Mouse (Mus musculus) MEL (cell line): Measurements from ENCODE around the gene Gchfr.

Source experiments
- BHLHE40 ChIP-seq: IDR thresholded peaks from 2 replicates; pipeline ENCODE4 v1.6.1; 2012; ENCODE audit warnings: low read depth, mild to moderate bottlenecking, inconsistent platforms, low read length, improper control_type of control experiment, borderline replicate concordance
- CTCF ChIP-seq, 3 experiments: IDR thresholded peaks in 2 of 3; conservative IDR thresholded peaks in 1 of 3; 2 replicates each; pipeline ENCODE4 v1.5.1; 2011 to 2012; ENCODE audit warnings: low read length in 3 of 3, low read depth in 2 of 3, mild to moderate bottlenecking in 2 of 3, improper control_type of control experiment in 1 of 3, inconsistent platforms in 1 of 3, mixed read lengths in 1 of 3, moderate library complexity in 1 of 3; ENCODE audit not compliant: control insufficient read depth in 1 of 3, insufficient read depth in 1 of 3, poor library complexity in 1 of 3, severe bottlenecking in 1 of 3
- E2F4 ChIP-seq: IDR thresholded peaks from 2 replicates; pipeline ENCODE4 v1.6.1; 2011; ENCODE audit warnings: low read depth, low read length, improper control_type of control experiment, borderline replicate concordance
- ELF1 ChIP-seq: IDR thresholded peaks from 2 replicates; pipeline ENCODE4 v1.6.1; 2014; ENCODE audit warnings: low read depth, mild to moderate bottlenecking, inconsistent platforms, low read length, improper control_type of control experiment, moderate library complexity
- GATA1 ChIP-seq: IDR thresholded peaks from 2 replicates; pipeline ENCODE4 v1.6.1; 2011; ENCODE audit warnings: low read depth, low read length, improper control_type of control experiment
- MYC ChIP-seq: IDR thresholded peaks from 2 replicates; pipeline ENCODE4 v1.6.1; 2011; ENCODE audit warnings: low read depth, mild to moderate bottlenecking, low read length, improper control_type of control experiment, moderate library complexity
- POLR2A ChIP-seq, 2 experiments: IDR thresholded peaks; 2 replicates each; pipeline ENCODE4 v1.6.1; 2011 to 2012; ENCODE audit warnings: low read length in 2 of 2, mild to moderate bottlenecking in 2 of 2, control low read depth in 1 of 2, improper control_type of control experiment in 1 of 2, low read depth in 1 of 2, moderate library complexity in 1 of 2; ENCODE audit not compliant: control insufficient read depth in 1 of 2, insufficient read depth in 1 of 2, poor library complexity in 1 of 2
- POLR2AphosphoS2 ChIP-seq: IDR thresholded peaks from 2 replicates; pipeline ENCODE4 v1.6.1; 2011; ENCODE audit warnings: low read length, improper control_type of control experiment
- TAL1 ChIP-seq: IDR thresholded peaks from 2 replicates; pipeline ENCODE4 v1.6.1; 2012; ENCODE audit warnings: mild to moderate bottlenecking, inconsistent platforms, low read length, moderate library complexity, mixed read lengths
- USF1 ChIP-seq: IDR thresholded peaks from 2 replicates; pipeline ENCODE4 v1.6.1; 2014; ENCODE audit warnings: low read depth, mild to moderate bottlenecking, inconsistent platforms, low read length, improper control_type of control experiment, moderate library complexity

DNA sequence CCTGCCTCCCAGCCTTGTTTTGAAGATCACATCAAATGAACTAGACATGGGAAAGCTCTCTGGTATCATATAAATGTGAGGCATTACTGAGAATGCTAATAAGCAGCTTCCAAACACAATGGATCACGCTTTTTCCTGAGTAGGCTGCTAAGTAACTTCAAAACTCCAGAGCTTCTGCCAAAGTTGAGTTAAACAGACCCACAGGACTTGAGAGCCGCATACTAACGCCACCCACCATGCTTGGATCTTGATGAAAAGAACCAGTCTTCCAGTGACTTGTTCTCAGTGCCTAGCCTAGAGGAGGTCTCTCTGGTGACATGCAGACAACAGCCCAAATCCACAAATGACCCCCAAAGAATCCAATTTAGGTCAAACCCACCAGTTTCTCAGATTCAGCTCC, 31.4 kb downstream of the Gchfr start:
- TF ChIP-seq USF1: no peak
- no peak for TF ChIP-seq GATA1
- TF ChIP-seq TAL1: no peak
- no peak for TF ChIP-seq CTCF (IDR thresholded peaks at IDR 0.05 in 2 of 3, conservative IDR thresholded peaks at IDR 0.05 in 1 of 3; ENCODE audit: control insufficient read depth in 1 of 3, insufficient read depth in 1 of 3, low read depth in 2 of 3, low read length in 3 of 3, poor library complexity in 1 of 3, severe bottlenecking in 1 of 3)
- TF ChIP-seq POLR2AphosphoS2: no peak
- no peak for TF ChIP-seq E2F4
- no peak for TF ChIP-seq POLR2A (IDR thresholded peaks at IDR 0.05; ENCODE audit: control insufficient read depth in 1 of 2, insufficient read depth in 1 of 2, low read depth in 1 of 2, low read length in 2 of 2, poor library complexity in 1 of 2)
- no peak for TF ChIP-seq MYC
- TF ChIP-seq BHLHE40: no peak
- TF ChIP-seq ELF1: no peak
